Mouse (Mus musculus): ENCODE measurements around the gene Tbpl2. TPM values are rescaled to one million over a fixed set of nuclear protein-coding genes. Genes with fewer than 3 reads are reported as not detected.

Tbpl2 gene
- polyA plus RNA-seq (2014; fragmentation: Nextera tagmentation; extraction: Ambion mirVana), result not detected in 2 replicates

DNA sequence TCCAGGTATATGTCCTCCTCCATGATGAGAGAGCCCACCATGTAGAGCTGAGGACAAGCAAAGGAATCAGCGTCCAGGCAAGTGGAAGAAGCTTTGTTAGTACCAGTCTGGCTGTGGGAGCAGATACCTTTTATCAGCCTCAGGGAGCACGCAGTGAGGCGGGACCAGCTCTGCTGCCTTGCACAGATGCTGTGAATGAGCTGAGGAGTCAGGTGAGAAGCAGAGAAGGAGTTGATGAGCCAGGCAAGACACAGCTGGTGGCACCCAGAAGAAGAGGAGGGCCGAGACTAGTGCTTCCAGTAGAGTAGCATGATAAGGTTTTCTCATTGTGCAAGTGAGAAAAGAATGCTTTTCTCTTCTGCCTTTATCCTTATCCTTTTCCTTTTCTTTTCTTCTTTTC, at the start of gene Tbpl2:
Gene Tbpl2 (minus strand): TSS at position 101 of the 400 bp plus-strand sequence.
- ATAC-seq (ENCODE audit: low FRiP score), result no peak

GRCm38 (mm10) chr2:24134373-24134772, 38.0 kb upstream of the Tbpl2 start:
- Histone ChIP-seq H3K9ac (no peak overlapping the region), H3K4me1 (replicated peaks; ENCODE audit: control insufficient read depth, insufficient read depth, low read length) (no peaks in the 10 kb centered on the region)
- WGBS, result 81% methylated on average over 1 of the region's 1 CpGs

More for the DNA sequence above, at the start of gene Tbpl2:
- 79% methylated on average over 4 of the region's 4 CpGs for WGBS
- Histone ChIP-seq H3K27me3 (ENCODE audit: control insufficient read depth, insufficient read depth, low read length) (no peaks in the 10 kb centered on the region), H3K36me3 (replicated peaks; ENCODE audit: control insufficient read depth, insufficient read depth) (no peaks in the 10 kb centered on the region), H3K4me3 (replicated peaks; ENCODE audit: low read length) (no peak within 1 kb of the TSS), H3K9ac (no peak within 1 kb of the TSS), H3K4me2 (replicated peaks) (no peak within 1 kb of the TSS), H3K9me3 (ENCODE audit: control insufficient read depth, low read length) (no peaks in the 10 kb centered on the region), H3K4me1 (replicated peaks; ENCODE audit: control insufficient read depth, insufficient read depth, low read length) (no peaks in the 10 kb centered on the region), H3K27ac (no peak within 1 kb of the TSS)
- no peak for DNase-seq (ENCODE audit: low spot score)

GRCm38 (mm10) chr2:24109085-24109484, 12.7 kb upstream of the Tbpl2 start:
- no peak overlapping the region for H3K27ac ChIP-seq
- H3K9ac ChIP-seq, result no peak overlapping the region
- ATAC-seq (ENCODE audit: low FRiP score) (no peak), DNase-seq (ENCODE audit: low spot score) (no peak)
- no peak overlapping the region for H3K4me3 ChIP-seq (replicated peaks; ENCODE audit: low read length)
- no peaks in the 10 kb centered on the region for H3K27me3 ChIP-seq (ENCODE audit: control insufficient read depth, insufficient read depth, low read length)
- H3K4me1 ChIP-seq (replicated peaks; ENCODE audit: control insufficient read depth, insufficient read depth, low read length), result no peaks in the 10 kb centered on the region
- no peak overlapping the region for H3K4me2 ChIP-seq (replicated peaks)
- no peaks in the 10 kb centered on the region for H3K9me3 ChIP-seq (ENCODE audit: control insufficient read depth, low read length)
- no peaks in the 10 kb centered on the region for H3K36me3 ChIP-seq (replicated peaks; ENCODE audit: control insufficient read depth, insufficient read depth)

More at GRCm38 (mm10) chr2:24134373-24134772, 38.0 kb upstream of the Tbpl2 start:
- Histone ChIP-seq H3K27ac (no peak overlapping the region), H3K36me3 (replicated peaks; ENCODE audit: control insufficient read depth, insufficient read depth) (no peaks in the 10 kb centered on the region), H3K4me3 (replicated peaks; ENCODE audit: low read length) (no peak overlapping the region), H3K4me2 (replicated peaks) (no peak overlapping the region), H3K27me3 (ENCODE audit: control insufficient read depth, insufficient read depth, low read length) (no peaks in the 10 kb centered on the region), H3K9me3 (ENCODE audit: control insufficient read depth, low read length) (no peaks in the 10 kb centered on the region)
- ATAC-seq (ENCODE audit: low FRiP score) (no peak), DNase-seq (ENCODE audit: low spot score) (no peak)

DNA sequence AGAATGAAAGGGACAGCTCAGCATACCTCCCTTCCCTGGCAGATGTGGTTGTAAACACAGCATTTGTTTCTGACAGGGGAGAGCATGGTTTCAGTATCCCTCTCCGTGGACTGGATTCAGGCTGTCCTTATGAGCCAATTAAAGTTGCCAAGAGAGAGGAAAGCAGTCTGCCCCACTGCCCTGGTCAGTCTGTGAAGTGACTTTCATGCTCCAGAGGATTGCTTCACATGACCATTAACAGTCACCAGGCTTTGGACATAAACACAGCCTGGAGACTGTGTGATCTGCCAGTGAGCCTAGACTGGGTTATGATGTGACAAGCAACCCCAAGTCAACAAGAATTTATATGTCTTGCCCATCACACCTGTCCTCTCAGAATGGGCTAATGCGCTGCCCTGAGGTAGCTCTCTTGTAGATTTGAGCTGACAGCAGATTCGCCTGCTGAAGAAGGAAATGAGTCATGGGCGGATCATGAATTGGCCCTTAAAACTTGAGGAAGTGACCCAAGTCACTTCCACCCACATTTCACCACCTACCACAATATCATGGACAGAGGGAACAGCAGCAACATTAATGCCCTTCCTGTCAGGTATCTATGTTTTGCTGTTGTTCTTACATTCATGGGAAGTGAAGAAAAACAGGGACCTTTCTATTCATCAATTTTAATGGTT, 7.4 kb upstream of the Tbpl2 start:
- no peak for DNase-seq (ENCODE audit: low spot score)
- no peaks in the 10 kb centered on the region for H3K4me1 ChIP-seq (replicated peaks; ENCODE audit: control insufficient read depth, insufficient read depth, low read length)
- H3K9me3 ChIP-seq (ENCODE audit: control insufficient read depth, low read length), result no peaks in the 10 kb centered on the region
- ATAC-seq (ENCODE audit: low FRiP score), result no peak
- no peak overlapping the region for H3K4me3 ChIP-seq (replicated peaks; ENCODE audit: low read length)
- no peak overlapping the region for H3K4me2 ChIP-seq (replicated peaks)
- H3K9ac ChIP-seq, result no peak overlapping the region
- H3K27ac ChIP-seq, result no peak overlapping the region
- no peaks in the 10 kb centered on the region for H3K27me3 ChIP-seq (ENCODE audit: control insufficient read depth, insufficient read depth, low read length)
- 91% methylated on average over 4 of the region's 4 CpGs for WGBS
- H3K36me3 ChIP-seq (replicated peaks; ENCODE audit: control insufficient read depth, insufficient read depth), result no peaks in the 10 kb centered on the region

DNA sequence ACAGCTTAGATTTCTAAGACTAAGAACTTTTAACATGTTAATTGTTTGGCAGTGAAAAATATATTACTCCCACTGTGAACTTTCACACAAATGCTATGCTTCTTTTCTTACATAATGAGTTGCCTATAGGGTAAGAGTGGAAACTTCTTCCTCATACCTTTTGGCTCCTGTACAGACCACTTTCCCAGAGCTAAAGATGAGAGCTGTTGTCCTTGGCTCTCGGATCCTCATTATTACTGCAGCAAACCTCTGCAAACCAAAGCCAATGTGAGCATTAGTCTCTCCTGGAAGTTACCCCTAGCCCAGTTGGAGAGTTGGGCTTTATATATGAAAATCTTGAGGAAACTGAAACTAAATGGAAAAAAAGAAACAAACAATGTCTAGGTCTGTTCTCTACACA, 5.5 kb downstream of the Tbpl2 start:
- Histone ChIP-seq H3K27me3 (ENCODE audit: control insufficient read depth, insufficient read depth, low read length) (no peaks in the 10 kb centered on the region), H3K4me3 (replicated peaks; ENCODE audit: low read length) (no peak overlapping the region), H3K9me3 (ENCODE audit: control insufficient read depth, low read length) (no peaks in the 10 kb centered on the region), H3K36me3 (replicated peaks; ENCODE audit: control insufficient read depth, insufficient read depth) (no peaks in the 10 kb centered on the region), H3K9ac (no peak overlapping the region), H3K4me1 (replicated peaks; ENCODE audit: control insufficient read depth, insufficient read depth, low read length) (no peaks in the 10 kb centered on the region), H3K27ac (no peak overlapping the region), H3K4me2 (replicated peaks) (no peak overlapping the region)
- DNase-seq (ENCODE audit: low spot score), result no peak
- ATAC-seq (ENCODE audit: low FRiP score), result no peak
- WGBS, result 93% methylated on average over 1 of the region's 1 CpGs

DNA sequence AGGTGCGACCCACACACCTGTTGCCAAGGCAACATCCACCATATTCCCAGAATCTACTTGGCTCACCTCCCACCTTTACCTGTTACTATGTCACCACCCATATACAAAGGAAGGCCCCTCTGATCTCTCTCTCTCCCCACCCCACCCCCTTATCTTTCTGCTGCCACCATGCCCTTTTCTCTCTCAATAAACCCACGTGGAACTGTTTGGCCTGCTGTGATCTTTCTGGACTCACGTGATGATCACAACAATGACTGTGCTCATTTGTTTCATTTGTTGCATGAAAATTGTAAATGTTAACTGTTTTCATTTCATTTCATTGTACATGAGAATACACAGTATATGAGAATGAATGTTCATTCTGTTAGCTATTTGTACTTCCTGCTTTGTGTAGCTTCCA, 45.9 kb downstream of the Tbpl2 start:
- no peak for DNase-seq (ENCODE audit: low spot score)
- Histone ChIP-seq H3K4me2 (replicated peaks) (no peak overlapping the region), H3K9me3 (ENCODE audit: control insufficient read depth, low read length) (no peaks in the 10 kb centered on the region), H3K36me3 (replicated peaks; ENCODE audit: control insufficient read depth, insufficient read depth) (no peaks in the 10 kb centered on the region), H3K27ac (no peak overlapping the region), H3K9ac (no peak overlapping the region), H3K4me3 (replicated peaks; ENCODE audit: low read length) (no peak overlapping the region), H3K27me3 (ENCODE audit: control insufficient read depth, insufficient read depth, low read length) (no peaks in the 10 kb centered on the region), H3K4me1 (replicated peaks; ENCODE audit: control insufficient read depth, insufficient read depth, low read length) (peaks cover 4% of the 10 kb centered on the region; the same call in 1 of the 2 replicates)
- WGBS, result 82% methylated on average over 3 of the region's 3 CpGs
- no peak for ATAC-seq (ENCODE audit: low FRiP score)

DNA sequence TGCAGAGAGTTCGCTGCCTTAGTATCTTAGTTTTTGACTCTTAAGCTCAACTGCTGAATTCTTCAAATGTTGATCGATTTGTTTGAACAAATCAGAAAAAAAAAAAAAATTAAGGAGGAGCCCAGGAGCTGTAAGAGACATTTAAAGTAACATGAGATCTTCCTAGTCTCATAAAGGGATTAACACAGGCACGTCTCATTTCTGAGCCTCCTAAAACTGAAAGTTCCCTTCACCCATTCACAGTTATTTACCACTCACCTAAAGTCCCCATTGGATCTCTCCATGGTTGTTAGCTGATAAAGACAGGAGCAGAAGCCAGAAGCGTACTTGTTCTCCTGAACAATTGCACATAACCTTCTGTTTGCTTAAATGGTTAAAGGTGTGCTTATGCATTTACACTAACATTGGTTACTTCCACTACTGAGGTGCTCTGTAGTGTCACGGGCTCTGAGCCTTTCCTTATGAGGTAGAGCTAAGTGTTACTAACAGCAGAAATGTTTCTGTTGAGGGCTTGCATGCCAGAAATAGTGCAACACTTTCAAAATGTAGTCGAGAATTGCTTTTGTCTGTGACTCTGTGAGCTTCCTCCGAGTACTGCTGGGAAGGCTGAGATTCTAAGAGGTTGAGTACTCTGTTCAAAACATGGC, 46.9 kb downstream of the Tbpl2 start, which contains the start of gene Hnmt:
Gene Hnmt (minus strand): TSS at position 51 of the 647 bp plus-strand sequence.
- peak within 1 kb of the TSS; percentile 43 for H3K4me3 ChIP-seq (replicated peaks; ENCODE audit: low read length)
- H3K9me3 ChIP-seq (ENCODE audit: control insufficient read depth, low read length), result no peaks in the 10 kb centered on the region
- ATAC-seq (ENCODE audit: low FRiP score) (no peak), DNase-seq (ENCODE audit: low spot score) (no peak)
- H3K27ac ChIP-seq, result peak within 1 kb of the TSS; percentile 66
- peak within 1 kb of the TSS; percentile 65 for H3K4me2 ChIP-seq (replicated peaks)
- H3K27me3 ChIP-seq (ENCODE audit: control insufficient read depth, insufficient read depth, low read length), result no peaks in the 10 kb centered on the region
- WGBS, result 52% methylated on average over 7 of the region's 7 CpGs
- peaks cover 4% of the 10 kb centered on the region; the same call in 1 of the 2 replicates for H3K4me1 ChIP-seq (replicated peaks; ENCODE audit: control insufficient read depth, insufficient read depth, low read length)
- H3K36me3 ChIP-seq (replicated peaks; ENCODE audit: control insufficient read depth, insufficient read depth), result no peaks in the 10 kb centered on the region
- H3K9ac ChIP-seq, result peak within 1 kb of the TSS; percentile 58

GRCm38 (mm10) chr2:24048480-24049097, 47.8 kb downstream of the Tbpl2 start:
- no peaks in the 10 kb centered on the region for H3K36me3 ChIP-seq (replicated peaks; ENCODE audit: control insufficient read depth, insufficient read depth)
- peak overlapping the region; percentile 66 for H3K27ac ChIP-seq
- H3K4me1 ChIP-seq (replicated peaks; ENCODE audit: control insufficient read depth, insufficient read depth, low read length), result peaks cover 4% of the 10 kb centered on the region; the same call in 1 of the 2 replicates
- 8% methylated on average over 16 of the region's 16 CpGs for WGBS
- ATAC-seq (ENCODE audit: low FRiP score), result peak; percentile 95
- peak overlapping the region; percentile 65 for H3K4me2 ChIP-seq (replicated peaks)
- peak overlapping the region; percentile 43 for H3K4me3 ChIP-seq (replicated peaks; ENCODE audit: low read length)
- H3K27me3 ChIP-seq (ENCODE audit: control insufficient read depth, insufficient read depth, low read length), result no peaks in the 10 kb centered on the region
- no peaks in the 10 kb centered on the region for H3K9me3 ChIP-seq (ENCODE audit: control insufficient read depth, low read length)
- DNase-seq (ENCODE audit: low spot score), result peak; percentile 65
- peak overlapping the region; percentile 58 for H3K9ac ChIP-seq

All from hindbrain, embryonic 14.5 days (tissue).